Mouse (Mus musculus) ES-E14 (cell line): ENCODE results near the gene Nos1.

ENCODE experiments used
- CHD2 ChIP-seq: IDR thresholded peaks from 2 replicates; pipeline ENCODE4 v1.6.1; 2014; ENCODE audit warnings: mild to moderate bottlenecking, low read depth, low read length, inconsistent platforms
- HCFC1 ChIP-seq: IDR thresholded peaks from 2 replicates; pipeline ENCODE4 v1.6.1; 2012; ENCODE audit warnings: low read length, inconsistent platforms, borderline replicate concordance; ENCODE audit not compliant: insufficient read depth
- MAFK ChIP-seq: IDR thresholded peaks from 2 replicates; pipeline ENCODE4 v1.6.1; 2014; ENCODE audit warnings: mild to moderate bottlenecking, low read depth, low read length, inconsistent platforms; ENCODE audit not compliant: insufficient read depth
- ZNF384 ChIP-seq: IDR thresholded peaks from 2 replicates; pipeline ENCODE4 v1.6.1; 2012; ENCODE audit warnings: low read depth, low read length, inconsistent platforms

- no peak for TF ChIP-seq ZNF384
- no peak for TF ChIP-seq CHD2
- no peak for TF ChIP-seq HCFC1
- no peak for TF ChIP-seq MAFK
Observed at GRCm38 (mm10) chr5:117978159-117978697, 197.4 kb downstream of the Nos1 start.
